Mouse (Mus musculus) erythroblast, adult 5-6 weeks (primary cell): ENCODE measurements around the gene Ei24. TPM values are rescaled to one million over a fixed set of nuclear protein-coding genes. Genes with fewer than 3 reads are reported as not detected.

Experiments
- ATAC-seq: replicated peaks from 2 replicates; pipeline ENCODE4 v1.8.0; 2016; ENCODE audit warnings: moderate number of reproducible peaks, mild to moderate bottlenecking, moderate TSS enrichment, inconsistent platforms; ENCODE audit not compliant: poor library complexity, low FRiP score, severe bottlenecking
- total RNA-seq, 2 experiments: library from RNA; stranded (forward) in 1 of 2; stranded (reverse) in 1 of 2; fragments of 150-400 nt in 1 of 2; fragments of 200-764, 138-1000 nt in 1 of 2; gene quantifications; 2 replicates each; pipeline versions ENCODE4 v1.2.3 to v1.2.4; 2015 to 2017; ENCODE audit warnings: low replicate concordance in 2 of 2

The Ei24 gene
- total RNA-seq, 2 experiments from 2014 or later = 10.9 to 11.9 TPM

GRCm38 (mm10) chr9:36795556-36795955 is 1.6 kb downstream of the Ei24 start:
- ATAC-seq = no peak

- ATAC-seq = no peak
Measured at GRCm38 (mm10) chr9:36794487-36794886, 2.7 kb downstream of the Ei24 start.

GRCm38 (mm10) chr9:36792191-36792590 is 5.0 kb downstream of the Ei24 start:
- ATAC-seq = no peak

DNA sequence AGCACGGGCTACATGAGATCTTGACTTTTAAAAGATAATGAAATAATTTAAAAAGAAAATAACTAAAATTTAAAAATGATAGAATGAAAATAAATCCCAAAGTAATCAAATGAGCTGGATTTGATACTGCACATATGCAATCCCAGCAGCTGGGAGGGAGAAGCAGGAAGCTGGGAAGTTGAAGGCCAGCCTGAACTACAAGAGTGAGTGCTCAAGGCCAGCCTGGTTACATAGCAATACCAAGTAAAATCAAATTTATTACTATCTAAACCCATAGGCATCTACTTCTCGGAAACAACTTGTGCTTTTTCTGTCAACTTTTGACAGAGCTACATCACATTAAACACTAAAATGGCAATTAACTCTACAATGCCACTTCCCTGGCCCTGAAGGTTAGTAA is 13.3 kb downstream of the Ei24 start:
- no peak for ATAC-seq

DNA sequence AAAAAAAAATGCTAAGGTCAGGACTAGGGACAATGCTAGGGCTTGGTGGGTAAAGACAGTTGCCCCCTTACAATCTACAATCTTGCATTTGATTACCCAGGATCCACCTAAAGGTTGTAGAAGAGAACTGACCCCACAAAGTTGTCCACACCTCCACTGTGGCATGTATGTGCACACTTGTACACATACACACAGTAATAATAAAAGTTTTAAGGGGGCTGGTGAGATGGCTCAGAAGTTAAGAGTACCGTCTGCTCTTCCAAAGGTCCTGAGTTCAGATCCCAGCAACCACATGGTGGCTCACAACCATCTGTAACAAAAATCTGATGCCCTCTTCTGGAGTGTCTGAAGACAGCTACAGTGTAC is 28.2 kb downstream of the Ei24 start:
- ATAC-seq = no peak

GRCm38 (mm10) chr9:36768156-36769047 is 28.8 kb downstream of the Ei24 start:
- ATAC-seq = peak; percentile 63

- ATAC-seq = peak; percentile 95
Measured at GRCm38 (mm10) chr9:36767203-36768143, 29.7 kb downstream of the Ei24 start, which contains the start of gene Stt3a. Gene Stt3a (minus strand): TSS chr9:36767679.

DNA sequence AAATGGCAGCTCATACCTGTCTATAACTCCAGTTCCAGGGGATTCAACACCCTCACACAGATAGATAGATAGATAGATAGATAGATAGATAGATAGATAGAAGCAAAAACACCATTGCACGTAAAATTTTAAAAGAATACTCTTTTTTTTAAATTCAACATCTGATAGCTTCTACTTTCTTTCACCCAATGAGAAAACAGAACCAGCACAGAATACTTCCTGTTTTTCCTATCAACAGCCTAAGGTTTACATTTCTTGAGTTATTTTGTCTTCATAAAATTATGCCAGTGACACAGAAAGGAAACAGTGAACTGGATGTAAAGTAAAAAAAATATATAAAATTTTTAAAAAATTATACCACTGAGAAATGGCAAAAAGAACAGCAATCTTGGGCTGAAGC is 32.8 kb downstream of the Ei24 start:
- no peak for ATAC-seq

Other genes with a start within 250 kb of the Ei24 start
- not detected in 2 replicates for gene Gm17689, start 214.8 kb downstream of the Ei24 start, total RNA-seq (2015; ENCODE audit: low replicate concordance)
- not detected in 2 replicates for gene Gm17689, start 214.8 kb downstream of the Ei24 start, total RNA-seq (2017; ENCODE audit: low replicate concordance)
- gene A630095E13Rik, start 154.0 kb downstream of the Ei24 start, total RNA-seq (2015; ENCODE audit: low replicate concordance) = not detected in 2 replicates
- gene A630095E13Rik, start 154.0 kb downstream of the Ei24 start, total RNA-seq (2017; ENCODE audit: low replicate concordance) = 0.56 TPM in 1 of 2 replicates, not detected in the other
- not detected in 2 replicates for gene Acrv1, start 104.2 kb downstream of the Ei24 start, total RNA-seq (2015; ENCODE audit: low replicate concordance)
- not detected in 2 replicates for gene Acrv1, start 104.2 kb downstream of the Ei24 start, total RNA-seq (2017; ENCODE audit: low replicate concordance)
- 9.0 and 13.1 TPM in 2 replicates for gene Chek1, start 70.3 kb downstream of the Ei24 start, total RNA-seq (2015; ENCODE audit: low replicate concordance)
- 9.8 and 18.5 TPM in 2 replicates for gene Chek1, start 70.3 kb downstream of the Ei24 start, total RNA-seq (2017; ENCODE audit: low replicate concordance)
- gene Stt3a, start 29.7 kb downstream of the Ei24 start, total RNA-seq (2015; ENCODE audit: low replicate concordance) = 59.9 and 134 TPM in 2 replicates
- 93.0 and 125 TPM in 2 replicates for gene Stt3a, start 29.7 kb downstream of the Ei24 start, total RNA-seq (2017; ENCODE audit: low replicate concordance)
- not detected in 2 replicates for gene Fez1, start 24.5 kb upstream of the Ei24 start, total RNA-seq (2015; ENCODE audit: low replicate concordance)
- gene Fez1, start 24.5 kb upstream of the Ei24 start, total RNA-seq (2017; ENCODE audit: low replicate concordance) = not detected in 2 replicates